Mouse (Mus musculus) spleen, embryonic (tissue): ENCODE results near the gene Tagap1.
"Not testable (repeated sequence)": the region's sequence is repeated elsewhere in the genome, so short reads cannot be mapped to it uniquely, and the experiment has no call there.

ENCODE experiments used
- CTCF ChIA-PET: fragments of 350-600 bp; sonication (Branson Sonifier 250); formaldehyde crosslinking; loops from one replicate; lab custom pipeline; 2022; lab: Charles Lee

Gene Tagap1

DNA sequence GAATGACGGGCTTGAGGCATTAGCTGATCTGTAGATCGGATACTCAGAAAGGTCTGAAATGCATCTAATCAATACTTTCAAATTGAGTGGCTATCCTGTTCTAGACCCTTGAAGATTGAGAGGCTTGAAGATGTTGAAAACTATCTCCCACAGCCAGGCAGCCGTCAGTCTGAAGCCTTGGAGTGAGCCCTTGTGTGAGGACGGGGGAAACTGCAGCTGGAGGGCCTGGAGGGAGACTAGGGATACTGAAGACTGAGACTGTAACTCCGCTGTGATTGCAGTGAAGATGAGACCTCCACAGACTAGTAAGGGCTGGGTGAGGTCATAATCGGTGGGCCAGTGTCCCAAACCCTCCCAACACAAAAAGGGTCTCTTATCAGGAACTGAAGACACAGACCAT is 1.4 kb upstream of the Tagap1 start:
- CTCF ChIA-PET = not testable (repeated sequence)

DNA sequence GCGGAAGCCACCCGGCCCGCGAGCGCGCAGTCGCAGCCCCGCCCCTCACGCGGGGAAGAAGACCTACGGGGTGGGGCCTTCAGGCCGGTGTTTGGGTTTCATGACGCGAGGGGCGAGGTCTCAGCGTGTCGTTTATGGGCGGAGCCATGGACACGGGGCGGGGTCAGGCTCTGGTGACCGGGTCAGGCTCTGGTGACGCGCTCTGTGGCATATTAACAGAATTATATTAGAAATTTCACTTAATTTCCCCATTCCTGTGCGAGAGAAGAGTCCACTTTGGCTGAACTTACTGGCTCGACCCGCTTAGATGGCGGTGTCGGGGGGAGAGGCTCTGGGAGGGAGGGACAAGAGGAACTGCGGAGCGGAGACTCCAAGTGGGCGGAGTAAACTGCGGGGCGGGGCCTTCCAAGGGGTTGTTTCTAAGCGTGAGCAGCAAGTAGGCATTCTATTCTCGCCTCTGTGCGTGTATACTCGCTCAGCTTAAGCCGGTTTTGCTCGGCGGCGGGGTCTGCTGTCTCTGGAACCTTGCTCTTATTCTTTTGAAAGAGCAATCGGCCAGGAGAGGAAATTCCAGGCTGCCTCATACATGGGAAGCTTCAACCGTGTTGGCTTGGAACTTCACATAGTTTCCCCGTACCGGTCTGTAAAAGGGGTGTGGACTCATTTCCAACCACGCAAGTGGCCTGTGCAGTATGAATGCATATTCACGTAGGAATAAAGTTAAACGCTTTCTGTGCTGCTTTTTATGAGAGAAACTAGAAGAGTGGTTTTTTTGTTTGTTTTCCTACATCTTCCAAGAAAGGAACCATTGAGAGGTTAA is 435 bp upstream of the Tagap1 start:
- CTCF ChIA-PET = not testable (repeated sequence)

DNA sequence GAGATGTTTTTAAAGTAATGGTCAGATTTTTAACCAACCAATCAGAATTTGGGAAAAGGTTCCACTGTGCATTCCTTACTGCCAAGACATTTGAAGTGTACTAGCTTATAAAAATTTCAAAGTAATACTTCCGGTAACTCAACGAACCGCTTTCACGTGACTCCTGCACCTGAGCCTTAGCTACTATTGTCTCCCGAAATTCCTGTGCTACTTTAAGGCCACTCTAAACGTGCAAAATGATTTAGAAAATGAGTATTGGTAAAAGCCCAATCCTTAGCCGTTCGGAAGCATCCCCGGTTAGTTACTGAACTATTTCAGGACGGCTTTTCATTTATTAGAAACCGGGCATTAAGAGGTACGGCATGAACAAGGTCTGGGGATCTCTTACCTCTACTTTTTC is 607 bp downstream of the Tagap1 start:
- CTCF ChIA-PET = not testable (repeated sequence)

DNA sequence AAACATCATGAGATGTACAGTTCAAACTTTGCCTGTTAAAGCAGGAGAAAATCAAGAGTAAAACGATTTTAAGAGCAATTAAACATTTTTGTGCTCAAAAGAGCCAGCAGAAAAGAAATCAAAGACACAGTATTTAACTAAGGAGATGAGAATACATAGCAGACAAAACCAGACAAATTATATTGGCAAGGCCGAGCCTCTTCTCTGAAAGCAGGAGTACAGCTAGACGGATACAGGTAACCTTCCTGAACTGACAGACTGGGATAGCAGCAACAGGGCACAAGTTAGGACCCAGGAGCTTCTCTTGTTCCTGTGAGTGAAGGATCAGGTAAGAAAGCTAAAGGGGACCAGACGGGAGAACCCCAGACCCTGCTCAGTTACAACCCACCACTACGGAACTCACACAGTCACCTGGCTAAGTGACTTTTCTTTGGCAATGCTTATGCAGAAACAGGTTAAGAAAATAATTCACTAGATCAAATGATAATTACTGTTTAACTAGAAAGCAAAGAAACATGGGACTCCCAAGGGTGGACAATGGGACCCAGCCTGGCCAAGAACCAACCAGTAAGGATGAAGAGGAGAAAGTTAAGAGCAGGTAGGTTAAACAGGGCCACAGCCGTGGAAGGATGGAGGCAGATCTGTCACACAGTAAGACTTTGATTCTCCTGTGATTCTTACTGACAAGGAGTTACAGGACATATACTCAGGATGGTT is 1.3 kb downstream of the Tagap1 start:
- CTCF ChIA-PET = not testable (repeated sequence)

DNA sequence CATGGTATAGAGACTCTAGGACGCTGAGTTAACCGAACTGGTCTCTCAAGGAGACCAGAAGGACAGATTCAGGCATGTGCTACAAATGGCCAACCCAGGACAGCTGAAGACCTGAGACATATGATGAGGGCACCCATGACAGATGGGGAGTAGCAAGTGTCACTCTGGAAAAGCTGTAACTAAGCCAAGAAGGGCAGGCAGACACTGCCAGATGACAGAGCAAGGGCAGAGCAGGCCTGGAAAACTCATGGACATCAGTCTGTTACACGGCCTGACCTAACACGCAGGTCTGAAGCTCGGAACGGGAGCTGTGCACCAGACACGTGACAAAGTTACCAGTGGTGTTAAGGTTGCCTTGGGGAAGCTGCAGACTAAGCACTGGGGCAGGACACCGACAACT is 2.1 kb downstream of the Tagap1 start:
- CTCF ChIA-PET = not testable (repeated sequence)

DNA sequence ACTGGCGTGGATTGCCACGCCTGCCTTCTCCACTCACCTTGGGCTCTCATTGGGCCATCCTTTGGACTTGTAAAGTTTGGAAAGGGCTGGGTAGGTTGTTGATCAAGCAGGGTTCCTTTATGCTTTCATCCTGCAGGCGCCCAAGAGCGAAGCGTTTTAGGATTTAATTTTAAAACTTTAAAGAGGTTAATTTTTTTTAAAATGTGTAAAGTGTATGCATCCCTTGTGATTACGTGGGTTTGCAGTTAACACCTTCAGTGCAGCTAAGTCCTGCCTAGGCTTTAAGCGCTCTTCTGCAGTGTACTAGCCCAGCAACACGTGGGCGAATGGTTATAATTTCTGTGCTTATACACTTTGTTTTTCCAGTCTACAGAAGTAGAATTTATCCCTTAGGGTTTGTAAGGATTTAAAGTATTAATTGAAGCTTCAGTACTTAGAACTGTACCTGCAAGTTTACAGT is 12.2 kb downstream of the Tagap1 start:
- CTCF ChIA-PET = not testable (repeated sequence)

DNA sequence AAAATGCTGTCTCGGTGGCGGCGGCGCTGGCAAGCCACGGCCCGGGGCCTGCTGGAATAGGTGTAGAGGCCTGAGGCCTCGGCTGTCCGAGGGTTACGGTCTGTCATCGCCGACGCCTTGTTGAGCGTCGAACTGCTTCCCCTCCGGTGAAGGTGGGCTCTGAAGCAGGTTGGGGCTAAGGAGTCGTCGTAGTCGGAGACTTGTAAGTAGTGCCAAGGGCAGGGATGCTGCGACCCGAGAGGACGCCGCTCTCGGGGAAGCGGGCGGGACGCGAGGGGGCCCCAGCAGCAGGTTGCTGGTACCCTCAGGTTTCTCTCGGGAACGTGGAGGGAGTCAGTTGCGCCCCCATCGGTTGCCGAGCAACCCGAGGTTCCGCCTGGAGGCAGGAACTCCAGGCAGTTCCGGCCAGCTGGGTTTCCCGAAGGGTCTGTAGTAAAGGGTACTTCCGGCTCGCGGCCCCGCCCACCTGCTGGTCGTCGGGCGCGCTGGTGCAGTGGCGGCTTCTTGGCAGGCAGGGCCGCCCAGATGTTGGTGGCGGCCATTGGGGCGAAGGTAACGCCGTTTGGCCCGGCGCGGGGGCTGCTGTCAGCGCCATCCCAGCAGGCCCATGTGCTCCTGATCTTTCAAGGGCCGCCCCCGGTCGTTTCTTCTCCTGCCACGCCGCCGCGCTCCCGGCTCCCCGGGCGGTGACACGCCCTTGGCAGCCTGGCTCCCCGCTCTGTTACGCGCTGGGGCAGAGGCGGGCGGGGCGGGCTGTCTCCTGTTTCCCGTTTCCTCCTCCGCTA is 12.8 kb downstream of the Tagap1 start, which contains the start of gene Rsph3b:
Gene Rsph3b (minus strand): TSS at position 699 of the 785 bp plus-strand sequence.
- CTCF ChIA-PET = not testable (repeated sequence)

DNA sequence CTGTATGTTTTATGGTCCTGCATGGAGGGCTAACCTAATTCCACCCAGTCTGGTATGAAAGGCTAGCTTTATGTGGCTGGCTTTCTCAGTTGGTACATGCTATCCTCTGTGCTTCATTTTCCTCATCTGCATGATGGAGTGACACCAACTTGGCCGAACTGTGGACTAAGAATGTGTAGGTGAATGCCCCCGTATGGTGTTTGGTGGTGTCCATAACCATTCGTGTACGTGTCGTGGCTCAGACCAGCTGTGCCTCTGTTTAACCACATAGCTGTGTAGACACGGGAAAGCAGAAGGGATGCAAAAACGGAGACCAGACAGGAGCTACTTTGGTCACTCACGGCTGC is 13.3 kb downstream of the Tagap1 start:
- CTCF ChIA-PET = not testable (repeated sequence)

DNA sequence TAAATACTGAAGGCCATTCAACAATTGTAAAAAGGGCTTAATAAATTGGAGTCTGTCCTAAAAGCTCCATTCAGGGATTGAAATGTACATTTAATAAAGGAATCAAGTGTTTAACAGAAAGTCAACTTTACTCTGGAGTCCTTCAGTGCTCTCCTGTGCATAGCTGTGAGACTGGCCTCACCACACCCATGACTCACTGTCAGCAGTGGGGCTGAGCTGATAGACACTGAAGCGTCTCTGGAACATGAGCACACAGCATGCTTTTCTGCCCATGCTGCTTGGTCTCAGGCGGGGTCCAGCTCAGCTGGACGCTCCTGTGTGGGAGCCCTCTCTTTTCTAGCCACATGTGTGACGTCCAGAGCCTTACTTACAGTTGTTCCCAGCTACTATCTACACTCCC is 18.4 kb downstream of the Tagap1 start:
- CTCF ChIA-PET = not testable (repeated sequence)

DNA sequence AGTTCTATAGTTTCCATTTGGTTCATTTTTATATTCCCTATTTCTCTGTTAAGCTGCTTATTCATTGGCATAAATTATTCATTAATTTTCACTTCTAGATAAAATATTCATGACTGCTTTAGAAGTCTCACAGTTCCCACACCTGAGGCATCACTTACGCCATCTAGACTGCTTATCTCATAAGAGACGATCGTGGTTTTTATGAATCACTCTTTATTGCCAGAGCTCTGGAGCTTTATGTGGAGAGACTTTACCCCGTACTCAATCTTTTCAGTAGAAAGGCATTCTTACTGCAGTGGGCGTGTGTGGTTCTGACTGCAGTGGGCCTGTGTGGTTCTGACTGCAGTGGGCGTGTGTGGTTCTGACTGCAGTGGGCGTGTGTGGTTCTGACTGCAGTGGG is 29.3 kb downstream of the Tagap1 start:
- CTCF ChIA-PET = not testable (repeated sequence)

DNA sequence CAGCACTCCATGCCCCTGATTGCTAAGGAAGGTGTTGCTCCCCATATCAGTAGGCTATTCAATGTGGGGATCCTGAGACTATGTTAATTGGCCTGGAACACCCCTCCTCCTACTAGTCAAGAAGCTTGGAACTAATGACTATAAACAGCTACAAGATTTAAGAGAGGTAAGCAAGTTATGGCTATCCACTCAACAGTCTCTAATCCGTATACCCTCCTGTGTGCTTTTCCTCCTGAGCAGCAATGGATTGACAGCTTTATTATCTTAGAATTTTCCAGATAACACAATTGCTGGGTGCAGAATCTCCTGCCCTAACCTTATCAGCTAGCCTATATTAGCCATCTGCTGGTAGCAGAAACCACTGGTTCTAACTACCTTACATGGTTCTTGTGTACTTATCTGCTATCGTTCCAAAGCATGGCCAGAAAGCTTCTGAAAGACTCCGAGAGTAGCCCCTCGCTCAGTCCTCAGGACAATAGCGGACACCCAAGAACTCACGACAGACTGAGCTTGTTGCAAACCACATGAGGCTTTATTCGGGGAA is 40.5 kb downstream of the Tagap1 start:
- CTCF ChIA-PET = not testable (repeated sequence)

DNA sequence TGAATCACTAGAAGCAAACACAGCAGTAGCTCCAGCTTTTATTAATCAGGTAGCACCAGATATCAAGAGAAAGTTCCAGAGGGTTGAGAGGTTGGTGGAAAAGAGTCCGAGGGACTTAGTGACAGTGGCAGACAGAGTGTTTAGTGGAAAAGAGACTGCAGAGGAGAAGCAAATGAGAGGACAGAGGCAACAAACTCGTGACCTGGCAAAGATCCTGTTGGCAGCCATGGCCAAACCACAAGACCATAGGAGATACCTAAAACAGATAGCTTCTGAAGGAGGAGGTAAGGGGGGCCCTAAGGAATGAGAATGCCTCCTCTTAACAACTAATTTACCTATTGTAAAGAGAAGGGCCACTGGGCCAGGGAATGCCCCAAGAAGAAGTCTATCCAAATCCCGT is 41.6 kb downstream of the Tagap1 start:
- CTCF ChIA-PET = not testable (repeated sequence)

DNA sequence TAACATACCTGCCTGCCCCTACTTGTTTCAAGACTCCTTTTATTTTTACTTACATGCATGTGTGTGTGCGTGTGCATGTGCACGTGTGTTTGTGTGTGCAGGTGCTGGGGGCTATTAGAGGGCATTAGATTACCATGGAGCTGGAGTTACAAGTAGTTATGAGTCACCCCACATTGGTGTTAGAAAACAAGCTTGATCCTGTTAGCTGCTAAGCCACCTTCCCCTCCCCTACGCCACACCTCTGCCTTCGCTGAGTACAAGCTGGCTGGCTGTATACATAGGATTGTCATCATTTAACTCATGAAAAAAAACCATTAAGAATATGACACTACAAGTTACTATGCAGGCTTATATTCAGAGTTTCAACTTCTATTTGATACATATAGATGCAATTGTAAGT is 45.7 kb downstream of the Tagap1 start:
- CTCF ChIA-PET = not testable (repeated sequence)

DNA sequence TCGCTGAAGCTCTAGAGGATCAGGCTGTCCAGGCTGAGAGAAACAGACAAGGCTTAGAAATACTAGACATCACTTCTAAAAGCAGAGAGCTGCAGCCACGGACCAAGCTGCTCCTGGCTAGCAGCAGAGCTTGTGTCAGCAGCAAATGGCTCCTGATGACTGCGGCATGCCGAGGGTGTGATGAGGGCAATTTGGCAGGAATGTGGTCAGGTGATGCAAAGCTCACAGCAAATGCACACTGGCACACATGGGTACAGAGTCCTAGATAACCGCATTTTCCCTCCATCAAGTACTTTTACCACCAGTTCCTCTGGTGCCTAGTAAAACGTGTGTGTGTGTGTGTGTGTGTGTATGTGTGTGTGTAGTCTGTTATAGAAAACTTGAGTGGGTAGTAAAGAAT is 46.9 kb downstream of the Tagap1 start:
- CTCF ChIA-PET = not testable (repeated sequence)
